Mouse (Mus musculus): ENCODE measurements at regions not wholly inside any gene's neighbourhood (a gene's known extent, or its start where the extent isn't known, plus 50 kb on each side); places are given as distances from the start of the nearest gene placed in this dataset.

- no peak for TF ChIP-seq CTCF (IDR thresholded peaks at IDR 0.05; ENCODE audit: borderline replicate concordance, insufficient read depth, low read depth, low read length)
- TF ChIP-seq POLR2A (IDR thresholded peaks at IDR 0.05; ENCODE audit: borderline replicate concordance, insufficient read depth, low read length), result no peak
Measured at GRCm38 (mm10) chr14:102024646-102025045, 294.9 kb downstream of the Lmo7 start.

All from cerebellum, adult 2 months (tissue).